Mouse (Mus musculus) adrenal gland, postnatal 10 days (tissue): ENCODE data around the gene Alpk1. TPM values are rescaled to one million over a fixed set of nuclear protein-coding genes. Genes with fewer than 3 reads are reported as not detected.

ENCODE experiments used
- DNase-seq: peaks from one replicate; pipeline ENCODE4 v3.0.0; 2021; ENCODE audit warnings: mixed read lengths
- total RNA-seq, 2 experiments: library from RNA; stranded (reverse); gene quantifications; 2 replicates each; pipeline ENCODE4 v1.2.3; 2021

Alpk1 gene
- total RNA-seq, 2 experiments from 2014 or later = 6.7 to 7.0 TPM

GRCm38 (mm10) chr3:127743614-127744365 lies 36.5 kb downstream of the Alpk1 start:
- no peak for DNase-seq

GRCm38 (mm10) chr3:127741473-127741872 lies 38.9 kb downstream of the Alpk1 start:
- DNase-seq = no peak

- no peak for DNase-seq
Measured at GRCm38 (mm10) chr3:127737876-127738275, 42.5 kb downstream of the Alpk1 start.

- DNase-seq = no peak
Measured at GRCm38 (mm10) chr3:127735395-127735794, 44.9 kb downstream of the Alpk1 start.

DNA sequence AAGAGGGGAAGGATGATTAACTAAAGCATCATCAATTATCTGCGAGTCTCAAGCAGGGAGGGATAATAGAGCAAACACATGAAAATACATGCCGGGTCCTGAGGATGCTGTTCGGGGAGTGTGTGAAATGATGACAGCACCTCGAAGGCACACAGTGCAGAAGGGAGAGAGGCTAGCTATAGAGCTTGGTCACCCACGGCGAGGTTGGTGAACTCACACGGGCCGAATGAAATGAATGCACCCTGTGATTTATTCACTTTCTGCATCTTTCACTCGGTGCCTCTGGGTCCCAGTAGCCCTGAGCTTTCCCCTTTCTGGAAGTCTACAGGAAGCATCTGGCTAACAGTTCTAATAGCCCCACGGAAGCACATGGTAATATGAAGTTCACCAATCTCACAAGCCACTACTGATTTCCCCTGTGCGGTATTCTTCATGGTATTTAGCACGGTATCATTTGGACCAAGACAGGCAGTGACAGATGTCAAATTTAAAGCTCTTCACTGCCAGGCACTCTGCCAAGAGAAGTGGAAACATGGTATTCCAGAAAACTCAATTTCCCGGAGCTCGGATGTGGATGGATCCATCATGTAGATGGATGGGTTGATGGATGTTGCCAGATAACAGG lies 50.7 kb downstream of the Alpk1 start:
- no peak for DNase-seq

GRCm38 (mm10) chr3:127728851-127729512 lies 51.3 kb downstream of the Alpk1 start:
- no peak for DNase-seq

DNA sequence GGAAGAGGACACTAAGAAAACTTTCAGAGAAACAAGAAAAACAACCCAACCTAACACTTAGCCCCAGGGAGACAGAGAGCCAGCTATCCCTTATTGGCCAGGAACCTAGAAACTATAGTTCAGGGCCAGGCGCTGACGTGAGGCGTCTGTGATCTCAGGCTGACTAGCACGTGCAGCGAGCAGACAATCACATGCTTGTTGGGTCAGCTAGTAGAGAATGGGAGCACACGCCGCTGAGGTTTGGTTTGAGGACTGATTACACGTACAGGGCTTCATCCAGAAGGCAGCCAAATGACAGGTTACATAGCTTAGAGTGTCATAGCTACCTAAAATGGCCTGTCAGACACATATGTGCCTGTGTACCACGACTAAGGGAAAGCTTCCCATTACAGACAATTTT lies 52.3 kb downstream of the Alpk1 start:
- no peak for DNase-seq

DNA sequence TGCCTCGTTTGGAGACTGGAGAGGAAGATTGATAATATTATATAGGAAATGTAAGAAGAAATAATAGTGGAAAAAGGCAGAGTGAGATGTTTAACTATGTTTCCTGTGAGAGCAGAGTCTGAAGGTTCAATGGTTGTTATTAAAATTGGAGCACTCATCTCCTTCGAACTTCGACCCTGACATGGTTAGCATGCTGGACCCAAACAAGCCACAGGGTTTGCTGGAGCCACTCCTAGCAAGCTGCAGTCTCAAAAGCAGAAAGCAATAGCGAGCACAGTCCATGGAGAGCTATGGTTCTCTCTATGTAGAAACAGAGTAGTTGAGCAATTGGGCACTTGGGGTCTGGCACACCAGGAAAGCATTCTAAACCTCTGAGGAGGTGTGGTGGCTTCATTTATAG lies 59.4 kb downstream of the Alpk1 start:
- no peak for DNase-seq

- no peak for DNase-seq
Measured at GRCm38 (mm10) chr3:127720050-127720449, 60.3 kb downstream of the Alpk1 start.

- no peak for DNase-seq
Measured at GRCm38 (mm10) chr3:127719601-127720000, 60.7 kb downstream of the Alpk1 start.

GRCm38 (mm10) chr3:127716759-127717158 lies 63.6 kb downstream of the Alpk1 start:
- no peak for DNase-seq

DNA sequence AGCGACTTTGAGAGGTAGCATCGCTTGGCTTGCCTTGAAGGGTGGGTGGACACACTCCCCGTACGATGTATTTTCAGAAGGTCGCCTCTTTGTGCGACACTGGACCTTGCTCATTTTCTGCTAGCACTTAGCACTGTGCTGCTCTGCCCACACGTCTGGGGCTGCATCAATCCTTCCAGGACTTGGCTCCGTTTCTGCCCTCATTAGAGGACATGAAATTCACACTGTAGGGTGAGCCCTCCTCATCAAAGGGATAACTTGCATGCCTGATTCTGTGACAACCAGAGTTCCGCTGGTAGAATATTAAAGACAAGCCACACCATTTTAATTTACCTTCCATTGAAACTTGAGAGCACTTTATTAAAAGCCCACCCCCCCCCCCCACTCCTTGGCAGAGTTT lies 67.2 kb downstream of the Alpk1 start:
- no peak for DNase-seq

DNA sequence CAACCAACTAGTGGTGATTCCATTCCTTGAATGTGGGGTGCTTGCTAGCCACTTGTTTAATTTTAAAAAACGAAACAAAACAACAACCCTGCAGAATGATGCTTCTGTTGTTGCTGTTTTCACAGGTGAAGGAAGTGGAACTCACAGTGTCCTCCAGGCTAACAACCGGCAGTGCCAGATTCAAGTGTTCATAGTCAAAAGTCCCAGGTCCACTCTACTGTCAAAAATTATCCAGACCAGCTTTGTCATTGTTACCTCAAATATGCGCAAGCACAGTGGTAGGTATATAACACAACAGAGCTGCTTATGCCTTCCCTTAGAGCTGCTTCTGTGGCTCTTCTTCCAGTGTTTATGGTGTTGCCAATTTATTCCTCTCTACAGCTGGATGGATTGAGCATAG lies 68.8 kb downstream of the Alpk1 start:
- DNase-seq = no peak

- DNase-seq = no peak
Measured at GRCm38 (mm10) chr3:127707089-127707485, 73.2 kb downstream of the Alpk1 start.

DNA sequence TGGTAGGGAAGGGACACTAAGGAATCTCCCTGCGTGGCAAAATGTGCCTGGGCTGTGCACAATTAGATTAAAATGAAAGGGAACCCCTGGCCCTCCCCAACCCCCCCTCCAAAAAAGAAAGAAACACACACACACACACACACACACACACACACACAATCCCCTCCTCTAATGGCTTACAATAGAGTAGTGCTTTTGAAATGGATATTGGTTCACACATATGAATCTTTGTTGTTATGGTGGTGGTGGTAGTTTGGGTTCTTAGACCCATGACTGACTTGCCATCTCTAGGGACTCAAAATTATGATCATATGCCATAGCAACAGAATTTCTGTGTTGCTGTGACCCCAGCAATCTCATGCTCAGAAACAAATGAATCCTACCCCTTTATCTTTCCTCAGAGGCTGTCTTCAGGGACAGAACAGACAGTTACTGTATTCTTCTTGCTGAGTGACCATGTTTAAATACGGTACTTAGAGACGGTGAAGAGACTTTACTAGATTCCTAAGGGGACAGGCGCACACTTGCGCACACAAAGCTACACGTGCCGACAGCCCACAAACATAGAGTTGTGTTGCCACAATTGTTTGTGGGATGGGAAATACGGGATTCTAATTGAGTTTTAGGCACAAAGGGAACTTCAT lies 73.8 kb downstream of the Alpk1 start:
- no peak for DNase-seq

GRCm38 (mm10) chr3:127705515-127706444 lies 74.5 kb downstream of the Alpk1 start:
- DNase-seq = no peak

GRCm38 (mm10) chr3:127705139-127705514 lies 75.2 kb downstream of the Alpk1 start:
- DNase-seq = no peak

- no peak for DNase-seq
Measured at GRCm38 (mm10) chr3:127701196-127701825, 79.0 kb downstream of the Alpk1 start.

DNA sequence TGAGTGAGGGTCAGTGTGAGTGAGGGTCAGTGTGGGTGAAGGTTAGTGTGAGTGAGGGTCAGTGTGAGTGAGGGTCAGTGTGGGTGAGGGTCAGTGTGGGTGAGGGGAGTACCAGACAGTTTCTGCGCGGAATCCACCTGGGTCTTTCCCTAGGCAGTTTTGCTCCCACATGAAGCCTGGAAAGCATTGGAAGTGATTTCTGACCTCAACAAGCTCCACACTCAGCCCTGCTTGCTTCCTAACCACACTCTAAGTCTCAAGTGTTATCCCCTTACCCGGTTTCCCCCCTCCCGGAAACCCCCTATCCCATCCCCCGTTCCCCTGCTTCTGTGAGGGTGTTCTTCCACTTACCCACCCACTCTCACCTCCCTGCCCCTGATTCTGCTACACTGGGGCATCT lies 81.7 kb downstream of the Alpk1 start:
- DNase-seq = no peak

- no peak for DNase-seq
Measured at GRCm38 (mm10) chr3:127696541-127696940, 83.8 kb downstream of the Alpk1 start.
